21 mouse cellular contexts compared by ENCODE assay signal in genomic region chr15:61055017-61055609, GRCm38 (mm10).
DNase-seq lines count a peak whose midpoint lies in the region; ATAC-seq lines count a peak whose summit lies in the region.
"Had no signal": no experiment of that assay in that cellular context is flagged by ENCODE, and none has a peak within 500 bp of the region (broad histone marks: within the 10 kb centered on the region; RNA-seq: fewer than 3 reads in every experiment).

No protein-coding gene starts in this region.

- no peak overlapping the region for H3K9ac ChIP-seq in kidney, embryonic 15.5 days
- H3K9ac ChIP-seq in neural tube, embryonic 13.5 days = no peak overlapping the region
- H3K9ac ChIP-seq in neural tube, embryonic 15.5 days (replicated peaks) = no peak overlapping the region
- no peak overlapping the region for H3K9ac ChIP-seq in hindbrain, embryonic 15.5 days
- no peak overlapping the region for H3K9ac ChIP-seq in neural tube, embryonic 14.5 days (replicated peaks; ENCODE audit: low read depth, low read length)
- H3K9ac ChIP-seq: embryonic facial prominence, embryonic 13.5 days; heart, embryonic 15.5 days; limb, embryonic 12.5 days; liver, embryonic 15.5 days; midbrain, embryonic 12.5 days had no signal

- no peaks in the 10 kb centered on the region for H3K36me3 ChIP-seq in kidney, embryonic 15.5 days
- no peaks in the 10 kb centered on the region for H3K36me3 ChIP-seq in neural tube, embryonic 13.5 days
- H3K36me3 ChIP-seq in neural tube, embryonic 15.5 days = no peaks in the 10 kb centered on the region
- no peaks in the 10 kb centered on the region for H3K36me3 ChIP-seq in hindbrain, embryonic 15.5 days
- no peaks in the 10 kb centered on the region for H3K36me3 ChIP-seq in neural tube, embryonic 14.5 days (ENCODE audit: control insufficient read depth, insufficient read depth, low read length)
- H3K36me3 ChIP-seq: embryonic facial prominence, embryonic 13.5 days; heart, embryonic 15.5 days; limb, embryonic 12.5 days; liver, embryonic 15.5 days; midbrain, embryonic 12.5 days had no signal

- 79% methylated on average over 7 of the region's 7 CpGs for WGBS in kidney, embryonic 15.5 days
- WGBS in neural tube, embryonic 13.5 days = 33% methylated on average over 7 of the region's 7 CpGs
- WGBS in neural tube, embryonic 15.5 days = 27% methylated on average over 7 of the region's 7 CpGs
- WGBS in hindbrain, embryonic 15.5 days = 42% methylated on average over 7 of the region's 7 CpGs
- 32% methylated on average over 7 of the region's 7 CpGs for WGBS in neural tube, embryonic 14.5 days

- H3K4me2 ChIP-seq in kidney, embryonic 15.5 days = no peak overlapping the region
- 0 out of 2 replicates have a peak overlapping the region, but pooled peaks have one; percentile 16 for H3K4me2 ChIP-seq in neural tube, embryonic 13.5 days
- no peak overlapping the region for H3K4me2 ChIP-seq in neural tube, embryonic 15.5 days
- 0 out of 2 replicates have a peak overlapping the region, but pooled peaks have one; percentile 5 for H3K4me2 ChIP-seq in hindbrain, embryonic 15.5 days
- H3K4me2 ChIP-seq in neural tube, embryonic 14.5 days (ENCODE audit: low read depth, low read length) = no peak overlapping the region
- H3K4me2 ChIP-seq: embryonic facial prominence, embryonic 13.5 days; heart, embryonic 15.5 days; limb, embryonic 12.5 days; liver, embryonic 15.5 days; midbrain, embryonic 12.5 days had no signal

- H3K9me3 ChIP-seq in kidney, embryonic 15.5 days (replicated peaks) = no peaks in the 10 kb centered on the region
- no peaks in the 10 kb centered on the region for H3K9me3 ChIP-seq in neural tube, embryonic 13.5 days
- no peaks in the 10 kb centered on the region for H3K9me3 ChIP-seq in neural tube, embryonic 15.5 days (replicated peaks)
- no peaks in the 10 kb centered on the region for H3K9me3 ChIP-seq in hindbrain, embryonic 15.5 days
- H3K9me3 ChIP-seq in neural tube, embryonic 14.5 days (ENCODE audit: control insufficient read depth, low read length) = no peaks in the 10 kb centered on the region
- H3K9me3 ChIP-seq: embryonic facial prominence, embryonic 13.5 days; heart, embryonic 15.5 days; limb, embryonic 12.5 days; liver, embryonic 15.5 days; midbrain, embryonic 12.5 days had no signal

- H3K27ac ChIP-seq in kidney, embryonic 15.5 days = no peak overlapping the region
- peak overlapping the region; percentile 64 for H3K27ac ChIP-seq in neural tube, embryonic 13.5 days (replicated peaks)
- H3K27ac ChIP-seq in neural tube, embryonic 15.5 days (replicated peaks) = no peak overlapping the region
- no peak overlapping the region for H3K27ac ChIP-seq in hindbrain, embryonic 15.5 days (replicated peaks)
- peak overlapping the region; percentile 18; the same call in 1 of the 2 replicates for H3K27ac ChIP-seq in neural tube, embryonic 14.5 days (ENCODE audit: low read depth, low read length)
- H3K27ac ChIP-seq: embryonic facial prominence, embryonic 13.5 days; gastrocnemius, adult 2 months; heart, embryonic 15.5 days; kidney, postnatal 0 days; limb, embryonic 12.5 days; liver, embryonic 15.5 days; midbrain, embryonic 12.5 days had no signal

- DNase-seq in kidney, adult 18-20 months = peak; percentile 11
- DNase-seq in lung, postnatal 25 days (ENCODE audit: low spot score) = no peak
- DNase-seq: adrenal gland, postnatal 14 days; cerebellum, adult 9-11 months; gastrocnemius, adult 2 months; heart, adult 18-20 months; layer of hippocampus, adult 9-11 months; lung, postnatal 14 days; thymus, postnatal 4 days had no signal

- H3K4me3 ChIP-seq in kidney, embryonic 15.5 days (replicated peaks) = no peak overlapping the region
- no peak overlapping the region for H3K4me3 ChIP-seq in neural tube, embryonic 13.5 days
- no peak overlapping the region for H3K4me3 ChIP-seq in neural tube, embryonic 15.5 days (replicated peaks)
- H3K4me3 ChIP-seq in hindbrain, embryonic 15.5 days = no peak overlapping the region
- H3K4me3 ChIP-seq in neural tube, embryonic 14.5 days (ENCODE audit: low read depth, low read length) = no peak overlapping the region
- H3K4me3 ChIP-seq: embryonic facial prominence, embryonic 13.5 days; gastrocnemius, adult 2 months; heart, embryonic 15.5 days; limb, embryonic 12.5 days; liver, embryonic 15.5 days; midbrain, embryonic 12.5 days had no signal

- H3K4me1 ChIP-seq in kidney, embryonic 15.5 days = no peaks in the 10 kb centered on the region
- H3K4me1 ChIP-seq in neural tube, embryonic 13.5 days (replicated peaks) = peaks cover 12% of the 10 kb centered on the region
- H3K4me1 ChIP-seq in neural tube, embryonic 15.5 days = peaks cover 5% of the 10 kb centered on the region
- peaks cover 5% of the 10 kb centered on the region; the same call in 1 of the 2 replicates for H3K4me1 ChIP-seq in hindbrain, embryonic 15.5 days (replicated peaks)
- H3K4me1 ChIP-seq in neural tube, embryonic 14.5 days (ENCODE audit: control insufficient read depth, insufficient read depth, low read length) = no peaks in the 10 kb centered on the region
- H3K4me1 ChIP-seq: embryonic facial prominence, embryonic 13.5 days; heart, embryonic 15.5 days; limb, embryonic 12.5 days; liver, embryonic 15.5 days; midbrain, embryonic 12.5 days had no signal

- H3K27me3 ChIP-seq in kidney, embryonic 15.5 days = no peaks in the 10 kb centered on the region
- H3K27me3 ChIP-seq in neural tube, embryonic 13.5 days = no peaks in the 10 kb centered on the region
- H3K27me3 ChIP-seq in neural tube, embryonic 15.5 days (replicated peaks) = no peaks in the 10 kb centered on the region
- H3K27me3 ChIP-seq in hindbrain, embryonic 15.5 days = no peaks in the 10 kb centered on the region
- no peaks in the 10 kb centered on the region for H3K27me3 ChIP-seq in neural tube, embryonic 14.5 days (ENCODE audit: control insufficient read depth, insufficient read depth, low read length)
- H3K27me3 ChIP-seq: embryonic facial prominence, embryonic 13.5 days; heart, embryonic 15.5 days; limb, embryonic 12.5 days; liver, embryonic 15.5 days; midbrain, embryonic 12.5 days had no signal

- no peak for ATAC-seq in kidney, embryonic 15.5 days (replicated peaks; ENCODE audit: low FRiP score)
- peak; percentile 92 for ATAC-seq in neural tube, embryonic 13.5 days (ENCODE audit: low read depth)
- ATAC-seq in neural tube, embryonic 15.5 days (ENCODE audit: low FRiP score) = no peak
- ATAC-seq in hindbrain, embryonic 15.5 days (ENCODE audit: low FRiP score, low read depth) = peak; percentile 56; the same call in 1 of the 2 replicates
- peak; percentile 88 for ATAC-seq in neural tube, embryonic 14.5 days (ENCODE audit: low read depth)
- ATAC-seq in megakaryocyte-erythroid progenitor cell, adult 5-6 weeks (replicated peaks; ENCODE audit: low FRiP score, low TSS enrichment, poor library complexity, severe bottlenecking) = no peak

Comparison
In these comparisons a context has a peak if more than half of its experiments do, and no peak if none do; other contexts are left out.
1. ATAC-seq: peak in neural tube, embryonic 13.5 days (single experiment), hindbrain, embryonic 15.5 days (single experiment) and neural tube, embryonic 14.5 days (single experiment); none in kidney, embryonic 15.5 days (single experiment), neural tube, embryonic 15.5 days (single experiment) and megakaryocyte-erythroid progenitor cell, adult 5-6 weeks (single experiment).
2. H3K27ac ChIP-seq: peak in neural tube, embryonic 13.5 days (single experiment) and neural tube, embryonic 14.5 days (single experiment); none in kidney, embryonic 15.5 days (single experiment), neural tube, embryonic 15.5 days (single experiment) and hindbrain, embryonic 15.5 days (single experiment).
3. H3K4me2 ChIP-seq: peak in neural tube, embryonic 13.5 days (single experiment) and hindbrain, embryonic 15.5 days (single experiment); none in kidney, embryonic 15.5 days (single experiment), neural tube, embryonic 15.5 days (single experiment) and neural tube, embryonic 14.5 days (single experiment).